Mouse (Mus musculus) liver, embryonic 15.5 days (tissue): Measurements from ENCODE around the gene Gm43552. TPM values are rescaled to one million over a fixed set of nuclear protein-coding genes. Genes with fewer than 3 reads are reported as not detected.

Experiments used
- ATAC-seq: fragments of 200-750 bp; cut with Nextera tagmentation; 2 replicates; pipeline ENCODE4 v1.8.0; 2017; ENCODE audit warnings: moderate number of reproducible peaks, mild to moderate bottlenecking, moderate library complexity; ENCODE audit not compliant: insufficient read depth
- H3K27ac ChIP-seq: fragments of 300-500 bp; sonication (generic); replicated peaks from 2 replicates; pipeline ENCODE4 v1.5.1; 2015; ENCODE audit warnings: mild to moderate bottlenecking, inconsistent platforms
- H3K27me3 ChIP-seq: fragments of 300-500 bp; sonication (generic); 2 replicates; pipeline ENCODE4 v1.6.1; 2015; ENCODE audit warnings: mild to moderate bottlenecking, inconsistent platforms
- H3K36me3 ChIP-seq: fragments of 300-500 bp; sonication (generic); replicated peaks from 2 replicates; pipeline ENCODE4 v1.6.1; 2015; ENCODE audit warnings: moderate library complexity, mild to moderate bottlenecking, inconsistent platforms
- H3K4me1 ChIP-seq: fragments of 300-500 bp; sonication (generic); replicated peaks from 2 replicates; pipeline ENCODE4 v1.6.1; 2015; ENCODE audit warnings: inconsistent platforms
- H3K4me2 ChIP-seq: fragments of 300-500 bp; sonication (generic); 2 replicates; pipeline ENCODE4 v1.6.1; 2015; ENCODE audit warnings: moderate library complexity, mild to moderate bottlenecking, inconsistent platforms
- H3K4me3 ChIP-seq: fragments of 300-500 bp; sonication (generic); replicated peaks from 2 replicates; pipeline ENCODE4 v1.5.1; 2015; ENCODE audit warnings: mild to moderate bottlenecking, inconsistent platforms
- H3K9ac ChIP-seq: fragments of 300-500 bp; sonication (generic); 2 replicates; pipeline ENCODE4 v1.6.1; 2015; ENCODE audit warnings: moderate library complexity, mild to moderate bottlenecking, inconsistent platforms
- H3K9me3 ChIP-seq: fragments of 300-500 bp; sonication (generic); replicated peaks from 2 replicates; pipeline ENCODE4 v1.6.1; 2016; ENCODE audit warnings: inconsistent platforms
- WGBS: fragments of 180-500 bp; shearing (Covaris S2); methylation state at CpG from one replicate; pipeline ENCODE4 v1.1.7; 2015; ENCODE audit warnings: mixed read lengths; ENCODE audit not compliant: insufficient replicate concordance; 5-methylcytosine and 5-hydroxymethylcytosine counted together
- polyA plus RNA-seq: library from polyadenylated mRNA; unstranded; fragments of >200 nt; fragmentation: Nextera tagmentation; extraction: Ambion mirVana; gene quantifications from 2 replicates; pipeline ENCODE4 v1.2.1, GENCODE M21; 2015

The Gm43552 gene
- polyA plus RNA-seq, 1 experiment from 2014 or later = not detected

GRCm38 (mm10) chr5:65531283-65531682 lies 38.6 kb upstream of the Gm43552 start:
- WGBS = 56% methylated on average over 3 of the region's 3 CpGs
- Histone ChIP-seq H3K27ac (no peak overlapping the region), H3K4me3 (no peak overlapping the region), H3K36me3 (no peaks in the 10 kb centered on the region), H3K4me2 (no peak overlapping the region), H3K9me3 (no peaks in the 10 kb centered on the region), H3K4me1 (peaks cover 20% of the 10 kb centered on the region), H3K9ac (no peak overlapping the region), H3K27me3 (no peaks in the 10 kb centered on the region)
- ATAC-seq = no peak

- Histone ChIP-seq H3K27me3 (no peaks in the 10 kb centered on the region), H3K4me3 (no peak overlapping the region), H3K4me2 (no peak overlapping the region), H3K9ac (no peak overlapping the region), H3K27ac (no peak overlapping the region), H3K4me1 (peaks cover 6% of the 10 kb centered on the region; the same call in 1 of the 2 replicates), H3K9me3 (no peaks in the 10 kb centered on the region), H3K36me3 (no peaks in the 10 kb centered on the region)
- WGBS = 43% methylated on average over 8 of the region's 8 CpGs
- ATAC-seq = no peak
Observed at GRCm38 (mm10) chr5:65525674-65526443, 33.2 kb upstream of the Gm43552 start.

- no peak for ATAC-seq
- Histone ChIP-seq H3K36me3 (no peaks in the 10 kb centered on the region), H3K9ac (no peak overlapping the region), H3K27me3 (no peaks in the 10 kb centered on the region), H3K4me2 (no peak overlapping the region), H3K9me3 (no peaks in the 10 kb centered on the region), H3K4me3 (no peak overlapping the region), H3K4me1 (0 out of 2 replicates have a peak, but pooled peaks cover under 1% of the 10 kb centered on the region), H3K27ac (no peak overlapping the region)
- WGBS = 61% methylated on average over 4 of the region's 4 CpGs
Observed at GRCm38 (mm10) chr5:65524831-65525230, 32.2 kb upstream of the Gm43552 start.

- 40% methylated on average over 1 of the region's 1 CpGs for WGBS
Observed at GRCm38 (mm10) chr5:65521803-65522202, 29.2 kb upstream of the Gm43552 start.

GRCm38 (mm10) chr5:65514635-65515278 lies 22.1 kb upstream of the Gm43552 start:
- no peak for ATAC-seq
- H3K27me3 ChIP-seq = 0 out of 2 replicates have a peak, but pooled peaks cover 3% of the 10 kb centered on the region
- H3K4me1 ChIP-seq = no peaks in the 10 kb centered on the region
- H3K36me3 ChIP-seq = no peaks in the 10 kb centered on the region
- H3K9me3 ChIP-seq = no peaks in the 10 kb centered on the region
- no peak overlapping the region for H3K4me2 ChIP-seq
- 18% methylated on average over 5 of the region's 5 CpGs for WGBS
- no peak overlapping the region for H3K4me3 ChIP-seq
- no peak overlapping the region for H3K9ac ChIP-seq
- H3K27ac ChIP-seq = no peak overlapping the region

More at GRCm38 (mm10) chr5:65521803-65522202, 29.2 kb upstream of the Gm43552 start:
- Histone ChIP-seq H3K27ac (no peak overlapping the region), H3K9me3 (no peaks in the 10 kb centered on the region), H3K4me2 (no peak overlapping the region), H3K4me1 (no peaks in the 10 kb centered on the region), H3K27me3 (no peaks in the 10 kb centered on the region), H3K9ac (no peak overlapping the region), H3K36me3 (no peaks in the 10 kb centered on the region), H3K4me3 (no peak overlapping the region)
- ATAC-seq = no peak

GRCm38 (mm10) chr5:65513506-65513905 lies 20.9 kb upstream of the Gm43552 start:
- no peak overlapping the region for H3K4me2 ChIP-seq
- 45% methylated on average over 3 of the region's 3 CpGs for WGBS
- H3K9ac ChIP-seq = no peak overlapping the region
- H3K36me3 ChIP-seq = no peaks in the 10 kb centered on the region
- no peaks in the 10 kb centered on the region for H3K9me3 ChIP-seq
- no peak overlapping the region for H3K27ac ChIP-seq
- no peak for ATAC-seq
- no peak overlapping the region for H3K4me3 ChIP-seq
- no peaks in the 10 kb centered on the region for H3K4me1 ChIP-seq
- 0 out of 2 replicates have a peak, but pooled peaks cover 3% of the 10 kb centered on the region for H3K27me3 ChIP-seq

- no peak overlapping the region for H3K4me3 ChIP-seq
- H3K9ac ChIP-seq = no peak overlapping the region
- WGBS = 70% methylated on average over 8 of the region's 8 CpGs
- no peaks in the 10 kb centered on the region for H3K36me3 ChIP-seq
- H3K27ac ChIP-seq = no peak overlapping the region
- no peak overlapping the region for H3K4me2 ChIP-seq
- no peaks in the 10 kb centered on the region for H3K4me1 ChIP-seq
- no peaks in the 10 kb centered on the region for H3K27me3 ChIP-seq
- no peak for ATAC-seq
- no peaks in the 10 kb centered on the region for H3K9me3 ChIP-seq
Observed at GRCm38 (mm10) chr5:65508395-65508794, 15.8 kb upstream of the Gm43552 start.

- H3K4me3 ChIP-seq = no peak overlapping the region
- ATAC-seq = no peak
Observed at GRCm38 (mm10) chr5:65505786-65506185, 13.2 kb upstream of the Gm43552 start.

GRCm38 (mm10) chr5:65501407-65501806 lies 8.8 kb upstream of the Gm43552 start:
- H3K4me3 ChIP-seq = no peak overlapping the region
- no peaks in the 10 kb centered on the region for H3K36me3 ChIP-seq
- no peaks in the 10 kb centered on the region for H3K4me1 ChIP-seq
- no peak overlapping the region for H3K9ac ChIP-seq
- no peak overlapping the region for H3K4me2 ChIP-seq
- H3K9me3 ChIP-seq = no peaks in the 10 kb centered on the region
- no peak overlapping the region for H3K27ac ChIP-seq
- ATAC-seq = no peak
- H3K27me3 ChIP-seq = no peaks in the 10 kb centered on the region
- WGBS = 74% methylated on average over 9 of the region's 9 CpGs

More at GRCm38 (mm10) chr5:65505786-65506185, 13.2 kb upstream of the Gm43552 start:
- H3K27ac ChIP-seq = no peak overlapping the region
- H3K9me3 ChIP-seq = no peaks in the 10 kb centered on the region
- no peaks in the 10 kb centered on the region for H3K27me3 ChIP-seq
- no peaks in the 10 kb centered on the region for H3K4me1 ChIP-seq
- WGBS = 13% methylated on average over 8 of the region's 8 CpGs
- no peaks in the 10 kb centered on the region for H3K36me3 ChIP-seq
- H3K9ac ChIP-seq = no peak overlapping the region
- H3K4me2 ChIP-seq = peak overlapping the region; percentile 35

- H3K27ac ChIP-seq = no peak overlapping the region
- 66% methylated on average over 7 of the region's 7 CpGs for WGBS
- ATAC-seq = no peak
- no peaks in the 10 kb centered on the region for H3K36me3 ChIP-seq
- no peaks in the 10 kb centered on the region for H3K27me3 ChIP-seq
- no peak overlapping the region for H3K9ac ChIP-seq
- no peaks in the 10 kb centered on the region for H3K4me1 ChIP-seq
- H3K4me2 ChIP-seq = no peak overlapping the region
- no peaks in the 10 kb centered on the region for H3K9me3 ChIP-seq
- H3K4me3 ChIP-seq = no peak overlapping the region
Observed at GRCm38 (mm10) chr5:65500231-65500630, 7.6 kb upstream of the Gm43552 start.
